Comparison of ENCODE assay signal across 24 mouse cellular contexts in the genomic region with DNA sequence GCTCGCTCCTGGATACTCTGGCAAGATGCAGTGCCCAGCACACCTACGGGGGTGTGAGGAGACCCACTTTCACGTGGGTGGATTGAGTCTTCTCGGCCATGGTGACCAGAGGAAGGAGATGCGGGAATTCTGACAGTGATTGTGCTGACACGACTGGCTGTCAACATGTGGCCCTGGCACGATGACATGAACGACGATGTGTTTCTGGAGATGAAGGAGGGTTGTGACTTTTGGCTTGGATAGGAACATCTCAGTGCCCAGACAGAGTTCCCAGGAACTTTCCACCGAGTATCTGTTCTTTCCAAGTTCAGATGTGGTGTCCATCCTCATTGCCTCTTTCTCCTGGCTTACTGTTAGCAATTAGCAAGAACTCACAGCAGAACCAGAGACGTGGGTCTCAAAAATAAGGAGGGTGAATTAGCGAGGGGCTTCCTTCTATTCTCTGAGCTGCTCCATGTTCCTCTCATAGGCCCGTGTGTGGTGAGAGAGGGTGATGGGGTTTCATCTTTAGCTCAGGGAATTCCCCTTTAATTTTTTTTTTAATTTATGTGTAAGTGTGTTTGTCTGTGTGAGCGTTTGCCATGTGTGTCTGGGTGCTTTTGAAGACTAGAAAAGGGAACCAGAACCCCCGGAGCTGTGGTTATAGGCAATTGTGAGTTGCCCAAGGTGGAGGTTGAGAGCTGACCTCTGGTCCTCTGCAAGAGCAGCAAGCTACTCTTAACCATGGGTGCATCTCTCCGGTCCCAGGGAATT. TPM values are rescaled to one million over a fixed set of nuclear protein-coding genes. Genes with fewer than 3 reads are reported as not detected.
"Had no signal": no experiment of that assay in that cellular context is flagged by ENCODE, and none has a peak within 500 bp of the region (broad histone marks: within the 10 kb centered on the region; RNA-seq: fewer than 3 reads in every experiment).

No protein-coding gene starts in this region.

- ATAC-seq: hindbrain, embryonic 16.5 days; inflammation-experienced regulatory T-cells, adult 6 months; intestine, embryonic 15.5 days; intestine, postnatal 0 days; liver, embryonic 12.5 days had no signal

- H3K9ac ChIP-seq: heart, embryonic 13.5 days; heart, embryonic 15.5 days; hindbrain, embryonic 12.5 days; hindbrain, embryonic 14.5 days; intestine, embryonic 15.5 days; limb, embryonic 13.5 days; limb, embryonic 15.5 days; liver, embryonic 12.5 days; liver, embryonic 14.5 days had no signal

- H3K27ac ChIP-seq: gastrocnemius, adult 2 months; heart, embryonic 10.5 days; heart, embryonic 13.5 days; heart, embryonic 15.5 days; hindbrain, embryonic 10.5 days; hindbrain, embryonic 12.5 days; hindbrain, embryonic 14.5 days; intestine, embryonic 15.5 days; limb, embryonic 13.5 days; limb, embryonic 15.5 days; liver, embryonic 12.5 days; liver, embryonic 14.5 days had no signal

- H3K4me1 ChIP-seq: hindbrain, embryonic 10.5 days; hindbrain, embryonic 12.5 days; intestine, embryonic 15.5 days; liver, embryonic 12.5 days had no signal

- H3K36me3 ChIP-seq: heart, embryonic 10.5 days; heart, embryonic 13.5 days; heart, embryonic 15.5 days; hindbrain, embryonic 10.5 days; hindbrain, embryonic 12.5 days; intestine, embryonic 15.5 days; limb, embryonic 13.5 days; limb, embryonic 15.5 days; liver, embryonic 12.5 days had no signal

- H3K27me3 ChIP-seq: heart, embryonic 13.5 days; heart, embryonic 15.5 days; hindbrain, embryonic 12.5 days; intestine, embryonic 15.5 days; limb, embryonic 13.5 days; limb, embryonic 15.5 days; liver, embryonic 12.5 days had no signal

- H3K4me2 ChIP-seq: heart, embryonic 13.5 days; heart, embryonic 15.5 days; hindbrain, embryonic 12.5 days; hindbrain, embryonic 14.5 days; intestine, embryonic 15.5 days; limb, embryonic 13.5 days; limb, embryonic 15.5 days; liver, embryonic 12.5 days had no signal

- H3K9me3 ChIP-seq: heart, embryonic 10.5 days; heart, embryonic 13.5 days; heart, embryonic 15.5 days; hindbrain, embryonic 10.5 days; hindbrain, embryonic 12.5 days; intestine, embryonic 15.5 days; limb, embryonic 13.5 days; limb, embryonic 15.5 days; liver, embryonic 12.5 days had no signal

- DNase-seq: gastrocnemius, adult 2 months; gastrocnemius, postnatal 10 days; gastrocnemius, postnatal 25 days; kidney, adult 18-20 months; kidney, adult 8-10 months; kidney, postnatal 10 days; kidney, postnatal 25 days; layer of hippocampus, adult 9-11 months; layer of hippocampus, postnatal 36 days had no signal

- H3K4me3 ChIP-seq: gastrocnemius, adult 2 months; heart, embryonic 10.5 days; heart, embryonic 13.5 days; heart, embryonic 15.5 days; hindbrain, embryonic 10.5 days; hindbrain, embryonic 12.5 days; intestine, embryonic 15.5 days; limb, embryonic 13.5 days; limb, embryonic 15.5 days; liver, embryonic 12.5 days had no signal

RNA-seq across cellular contexts. Expression of gene Adra1b, which starts 11.3 kb away (rescaled TPM):
- total RNA-seq: granulocyte monocyte progenitor cell, adult 5-6 weeks had no signal
- polyA plus RNA-seq: inflammation-experienced regulatory T-cells, adult 6 months had no signal
